Mouse (Mus musculus): ENCODE data around the gene Slc39a11.
A peak's percentile ranks its signal among the peaks of the same experiment; 100 is the strongest.

The Slc39a11 gene

DNA sequence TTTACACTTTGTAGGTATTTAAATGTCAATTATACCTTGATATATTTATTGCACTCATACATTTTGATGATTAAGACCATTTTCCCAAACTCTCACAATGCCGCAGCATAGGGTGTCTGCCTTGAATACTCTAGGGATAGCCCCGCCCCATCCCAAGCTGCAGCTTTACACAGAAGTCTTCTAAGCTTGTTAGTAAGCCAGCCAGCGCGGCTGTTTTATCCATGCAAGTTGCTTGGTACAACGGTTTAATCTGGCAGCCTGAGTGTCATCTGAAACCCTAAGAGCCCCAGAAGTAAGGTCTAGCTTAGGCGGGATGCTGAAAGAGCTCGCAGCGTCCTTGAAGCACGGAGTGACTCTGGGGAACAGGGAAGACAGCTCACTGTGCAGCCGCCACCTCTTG, 238.1 kb downstream of the Slc39a11 start:
- DNase-seq (ENCODE audit: low read depth, low spot score): no peak

DNA sequence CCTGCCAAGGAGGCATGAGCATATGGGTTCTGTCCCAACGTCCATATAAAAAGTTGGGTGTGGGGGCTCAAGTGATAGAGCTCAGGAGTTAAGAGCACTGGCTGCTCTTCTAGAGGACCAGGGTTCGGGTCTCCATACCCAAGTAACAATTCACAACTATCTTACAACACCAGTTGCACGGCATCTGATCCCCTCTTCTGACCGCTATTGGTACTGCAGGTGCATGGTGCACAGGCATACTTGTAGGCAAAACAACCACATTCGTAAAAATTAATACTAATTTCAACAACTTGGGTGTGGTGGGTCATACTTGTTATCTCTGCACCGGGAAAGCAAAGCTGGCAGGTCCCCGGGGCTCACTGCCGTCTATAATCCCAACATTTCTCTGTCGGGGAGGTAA, 240.8 kb downstream of the Slc39a11 start:
- no peak for DNase-seq (ENCODE audit: low read depth, low spot score)

DNA sequence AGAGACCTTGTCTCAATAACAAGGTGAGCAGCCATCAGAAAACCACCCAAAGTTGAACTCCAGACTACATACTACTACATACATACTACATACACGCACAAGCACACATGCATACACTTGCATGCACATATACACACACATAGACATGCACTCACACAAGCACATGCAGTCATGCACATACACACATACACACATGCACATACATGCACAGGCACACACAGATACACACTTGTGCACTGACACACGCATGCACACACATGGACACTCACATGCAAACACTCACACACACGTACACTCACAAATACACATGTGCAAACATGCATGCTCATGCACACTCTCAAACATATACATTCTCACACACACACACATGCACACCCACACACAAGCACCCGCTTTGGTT, 242.4 kb downstream of the Slc39a11 start:
- DNase-seq (ENCODE audit: low read depth, low spot score): no peak

DNA sequence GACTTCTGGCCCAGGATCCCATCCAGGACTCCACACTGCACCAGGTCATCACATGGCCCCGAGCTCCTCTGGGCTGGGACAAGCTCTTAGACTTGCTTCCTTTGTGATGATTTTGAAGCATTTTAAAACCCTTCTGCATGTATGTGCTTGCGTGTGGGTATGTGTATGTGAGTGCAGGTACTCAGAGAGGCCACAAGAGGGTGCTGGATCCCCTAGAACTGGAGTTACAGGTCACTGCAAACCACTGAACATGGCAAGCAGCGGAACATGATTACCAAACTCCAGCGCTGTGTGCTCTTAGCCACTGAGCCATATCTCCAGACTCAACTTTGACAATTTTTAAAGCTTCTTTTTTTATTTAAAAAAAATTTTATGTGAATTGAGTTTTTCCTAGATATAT, 249.0 kb downstream of the Slc39a11 start:
- no peak for DNase-seq (ENCODE audit: low read depth, low spot score)

DNA sequence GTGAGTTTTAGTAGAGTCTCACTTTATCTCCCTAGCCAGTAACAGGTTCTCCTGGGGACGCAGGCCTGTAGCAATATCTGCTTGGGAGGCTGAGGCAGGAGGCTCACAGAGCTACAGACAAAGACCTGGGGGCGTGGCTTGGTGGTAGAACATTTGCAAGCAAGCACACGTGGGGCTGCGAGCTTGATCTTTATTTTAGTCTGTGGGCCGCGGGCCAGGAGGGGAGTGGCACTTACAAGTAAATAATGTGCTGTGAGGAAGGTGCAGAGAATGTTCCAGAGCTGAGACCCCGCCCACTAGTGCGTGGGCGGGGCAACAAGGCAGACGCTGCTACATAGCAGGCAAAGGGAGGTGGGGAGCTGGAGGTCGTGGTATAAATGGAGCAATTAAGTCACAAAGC, 250.3 kb downstream of the Slc39a11 start:
- no peak for DNase-seq (ENCODE audit: low read depth, low spot score)

DNA sequence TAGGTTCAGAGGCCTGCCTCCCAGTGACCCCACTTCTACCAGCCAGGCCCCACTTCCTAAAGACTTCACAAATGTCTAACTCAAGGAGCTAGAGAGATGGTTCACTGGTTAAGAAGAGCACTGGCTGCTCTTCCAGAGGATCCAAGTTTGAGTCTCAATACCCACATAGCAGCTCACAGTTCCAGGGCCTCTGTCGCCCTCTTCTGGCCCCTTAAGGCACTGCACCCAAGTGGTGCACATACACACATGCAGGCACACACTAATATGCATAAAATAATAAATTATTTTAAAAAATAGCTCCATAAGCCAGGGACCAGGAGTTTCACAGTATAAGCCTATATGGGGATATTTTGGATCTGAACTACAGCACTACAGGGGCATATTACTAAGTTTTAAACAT, 252.5 kb downstream of the Slc39a11 start:
- DNase-seq (ENCODE audit: low read depth, low spot score): no peak

DNA sequence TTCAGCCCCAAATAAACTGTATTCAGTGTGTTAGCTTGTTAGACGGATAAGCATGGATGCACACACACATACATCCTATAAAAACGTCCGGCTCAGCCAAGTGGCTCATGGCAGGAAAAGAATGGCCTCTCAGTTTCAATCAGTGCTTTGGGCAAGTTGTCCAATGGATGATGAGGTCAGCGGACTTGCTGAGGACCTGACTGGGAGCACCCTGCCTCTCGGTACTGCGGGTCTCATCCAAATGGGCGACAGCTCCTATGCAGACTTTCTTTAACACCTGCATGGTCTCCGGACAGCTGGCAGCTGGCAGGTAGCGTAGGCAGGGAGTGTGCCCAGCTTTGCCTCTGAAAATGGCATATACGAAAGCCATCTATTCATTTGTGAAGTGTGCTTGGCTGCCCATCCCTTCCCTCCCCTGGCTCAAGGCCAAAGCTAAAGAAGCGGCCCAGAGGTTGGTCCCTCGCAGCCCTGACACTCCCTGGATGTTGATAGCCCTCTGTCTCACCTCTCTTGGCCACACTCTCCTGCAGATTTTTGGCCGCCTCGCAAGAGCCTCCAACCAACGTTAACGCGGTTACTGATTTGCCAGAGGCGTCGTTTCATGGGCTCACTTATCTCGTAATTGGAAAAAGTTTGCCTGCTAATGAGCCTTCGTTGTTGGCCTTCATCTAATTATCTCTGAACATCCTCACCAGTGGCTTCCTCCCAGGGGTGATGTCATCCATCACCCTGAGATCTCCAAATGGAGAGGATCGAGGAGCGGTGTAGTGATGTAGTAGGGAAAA, 256.3 kb downstream of the Slc39a11 start:
- no peak for DNase-seq (ENCODE audit: low read depth, low spot score)

DNA sequence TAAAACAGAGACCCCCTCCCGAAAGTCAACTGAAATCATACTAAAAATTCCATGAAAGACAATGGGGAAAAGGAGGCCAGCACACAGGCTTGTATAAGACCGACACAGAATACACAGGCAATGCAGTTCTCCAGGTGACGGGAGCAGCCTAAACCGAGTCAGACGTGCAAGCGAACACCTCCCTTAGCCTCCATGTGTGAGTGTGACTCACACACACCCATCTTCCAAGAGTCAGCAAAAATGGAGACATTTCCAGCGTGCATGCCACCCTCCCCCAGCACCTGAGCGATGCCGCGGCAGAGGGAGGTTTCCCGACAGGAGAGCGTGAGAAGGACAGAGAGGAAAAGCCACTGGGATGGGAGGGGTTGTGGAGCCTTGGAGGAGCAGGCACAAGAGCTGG, 258.2 kb downstream of the Slc39a11 start:
- DNase-seq (ENCODE audit: low read depth, low spot score): no peak

DNA sequence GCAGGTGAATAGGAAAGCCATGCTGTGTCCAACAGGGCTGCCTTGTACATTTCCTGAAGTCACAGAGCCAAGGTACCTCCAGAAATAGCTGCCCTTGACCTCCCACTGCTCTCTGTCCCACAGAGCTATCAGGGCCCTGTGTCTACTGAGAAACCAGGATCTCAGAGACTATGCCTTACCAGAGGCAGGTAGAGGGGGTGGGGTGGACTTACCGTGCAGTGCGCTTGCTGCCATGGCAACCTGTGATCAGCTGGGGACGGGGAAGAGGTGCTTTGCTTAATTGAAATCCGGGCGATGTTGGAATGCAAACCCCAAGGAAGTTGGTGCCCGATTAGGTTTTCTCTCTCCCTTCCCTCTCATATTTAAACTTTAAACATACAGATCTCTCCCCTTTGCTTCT, 260.2 kb downstream of the Slc39a11 start:
- DNase-seq (ENCODE audit: low read depth, low spot score): peak; percentile 36

DNA sequence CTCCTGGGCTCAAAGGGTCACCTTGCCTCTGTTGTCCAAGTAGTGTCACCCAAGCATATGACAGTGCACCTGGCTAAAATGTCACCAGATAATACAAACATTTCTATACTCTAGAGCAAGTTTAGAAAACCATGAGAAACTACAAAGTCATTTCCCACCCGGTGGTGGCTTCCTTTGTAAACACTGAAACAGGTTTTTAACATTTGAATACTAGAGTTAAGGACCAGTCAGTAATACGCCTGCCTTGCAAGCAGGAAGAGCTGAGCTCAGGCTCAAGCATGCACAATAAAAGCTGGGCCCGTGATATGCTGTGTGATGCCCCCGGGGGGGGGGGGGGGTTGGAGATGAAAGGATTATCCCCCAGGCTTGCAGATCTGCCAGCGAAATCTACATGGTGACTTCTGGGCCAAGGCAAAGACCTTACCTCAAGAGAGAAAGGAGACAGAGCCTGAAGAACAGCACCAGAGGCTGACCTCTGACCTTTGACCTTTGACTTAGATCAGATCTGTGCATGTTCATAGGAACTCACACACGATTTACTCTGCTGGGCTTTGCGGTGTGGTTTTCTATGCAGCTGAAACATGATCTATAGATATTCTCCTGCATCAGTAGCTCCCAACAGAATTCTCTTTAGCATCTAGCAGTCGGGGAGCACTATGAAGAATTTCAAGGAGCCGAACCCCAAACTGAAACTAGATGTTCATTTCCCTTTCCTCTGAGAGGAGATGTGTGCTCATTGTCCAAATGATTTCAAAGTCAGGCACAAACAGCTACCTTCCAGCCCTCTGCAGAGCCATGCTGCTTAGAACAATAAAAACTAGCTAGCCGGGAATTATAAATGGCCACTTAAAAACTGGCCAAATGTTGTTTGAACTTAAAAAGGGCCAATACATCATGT, 267.0 kb downstream of the Slc39a11 start:
- no peak for DNase-seq (ENCODE audit: low read depth, low spot score)

DNA sequence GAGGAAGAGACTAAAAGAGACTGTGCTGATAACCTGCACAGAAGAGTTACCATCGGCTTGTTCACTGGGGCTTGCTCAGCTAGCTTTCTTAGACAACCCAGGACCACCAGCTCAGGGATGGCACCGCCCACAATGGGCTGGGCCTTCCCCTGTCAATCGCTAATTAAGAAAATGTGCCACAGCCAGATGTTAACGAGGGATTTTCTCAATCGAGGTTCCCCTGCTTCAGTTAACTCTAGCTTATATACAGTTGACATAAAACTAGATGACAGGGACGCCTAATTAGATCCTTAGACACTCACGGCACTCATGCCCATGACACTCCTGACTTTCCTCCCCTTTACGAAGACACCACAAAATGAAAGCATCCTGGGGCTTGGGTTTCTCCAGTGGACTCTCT, 268.3 kb downstream of the Slc39a11 start:
- DNase-seq (ENCODE audit: low read depth, low spot score): no peak

DNA sequence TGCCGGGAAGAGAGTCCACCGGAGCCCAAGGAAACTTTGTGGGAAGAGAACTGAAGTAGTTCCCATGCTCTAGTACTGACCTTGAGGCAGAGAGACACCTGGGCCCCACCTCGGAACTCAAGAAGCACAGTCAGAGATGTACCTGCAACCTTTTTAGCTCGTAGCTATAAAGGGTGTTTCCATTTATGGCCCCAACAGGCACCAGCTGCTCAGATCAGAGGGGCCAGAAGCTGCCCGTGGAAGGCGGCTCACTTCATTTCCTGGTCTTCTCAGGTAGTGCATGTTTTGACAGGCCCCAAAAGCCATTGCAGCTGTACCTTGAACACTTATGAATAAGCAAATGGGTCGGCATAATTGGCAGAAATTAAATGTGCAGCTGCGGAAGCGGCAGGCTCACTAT, 271.0 kb downstream of the Slc39a11 start:
- DNase-seq (ENCODE audit: low read depth, low spot score): no peak

DNA sequence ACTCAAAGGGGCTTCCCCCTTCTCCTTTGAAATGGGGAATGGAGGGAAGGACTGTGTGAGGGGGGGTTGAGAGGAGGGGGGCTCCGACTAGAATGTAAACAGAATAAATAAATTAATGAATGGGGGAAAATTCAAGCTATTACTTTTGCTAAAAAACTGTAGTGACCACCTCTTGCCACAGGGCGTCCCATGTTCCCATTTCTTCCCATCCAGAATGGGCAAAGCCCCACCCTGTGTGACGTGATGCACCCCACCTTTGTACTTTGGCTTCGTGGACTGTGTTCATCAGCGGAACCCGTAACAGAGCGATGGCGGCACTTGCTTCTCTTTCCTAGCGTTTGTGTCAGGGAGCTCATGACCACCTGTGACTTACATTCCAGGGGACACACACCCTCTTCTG, 273.8 kb downstream of the Slc39a11 start:
- no peak for DNase-seq (ENCODE audit: low read depth, low spot score)

DNA sequence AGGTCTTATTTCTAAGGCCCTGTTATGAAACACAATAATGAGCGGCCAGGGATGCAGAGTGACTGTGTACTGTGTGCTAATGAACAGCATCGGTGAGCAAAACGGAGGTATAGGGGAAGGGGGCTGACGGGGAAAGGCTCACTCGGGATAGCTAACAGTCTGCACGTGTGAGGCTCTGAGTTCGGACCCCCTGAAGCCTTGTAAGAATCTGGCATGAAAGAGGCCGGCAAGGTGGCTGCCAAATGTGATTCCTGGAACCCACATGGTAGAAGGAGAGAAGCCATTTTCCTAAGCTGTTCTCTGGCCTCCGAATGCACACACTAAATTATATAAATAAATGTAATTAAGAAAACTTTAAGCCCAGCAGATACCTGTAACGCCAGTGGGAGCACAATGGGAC, 276.0 kb downstream of the Slc39a11 start:
- no peak for DNase-seq (ENCODE audit: low read depth, low spot score)

DNA sequence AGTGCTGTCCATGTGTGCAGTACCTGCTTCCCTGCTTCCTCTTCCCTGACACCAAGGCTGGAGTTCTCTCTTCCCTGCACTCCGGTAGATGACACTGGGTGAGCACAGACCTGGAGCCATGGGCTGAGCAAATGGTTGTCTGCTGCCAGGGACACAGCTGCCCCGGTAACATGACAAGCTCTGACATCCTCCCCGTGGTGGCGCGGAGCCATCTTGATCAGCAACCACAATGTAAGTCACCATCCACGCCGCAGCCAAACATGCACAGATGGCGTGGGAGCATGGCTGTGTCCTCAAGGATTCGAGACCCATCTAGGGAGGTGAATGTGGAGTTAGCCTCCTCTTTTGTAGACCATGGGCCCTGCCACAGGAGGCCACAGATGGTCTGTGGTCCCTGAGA, 276.5 kb downstream of the Slc39a11 start:
- DNase-seq (ENCODE audit: low read depth, low spot score): no peak

DNA sequence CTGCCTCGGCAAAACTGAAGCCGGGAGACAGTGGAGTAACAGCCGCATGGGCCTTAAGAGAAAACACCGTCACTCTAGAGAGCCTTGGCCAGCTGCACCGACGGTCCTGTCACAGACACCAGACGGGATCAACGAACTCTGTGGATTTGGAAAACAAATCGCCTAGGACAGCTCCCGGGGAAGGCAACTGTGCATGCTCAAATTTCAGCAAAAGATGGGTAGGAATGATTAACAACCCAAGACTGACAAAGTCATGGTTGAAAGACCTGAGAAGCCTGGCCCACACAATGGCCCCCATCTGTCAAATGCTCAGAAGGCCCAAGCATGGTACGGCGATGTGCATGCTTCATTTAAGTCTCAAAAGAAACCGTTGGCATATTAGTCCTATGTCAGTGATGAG, 281.8 kb downstream of the Slc39a11 start:
- DNase-seq (ENCODE audit: low read depth, low spot score): no peak

DNA sequence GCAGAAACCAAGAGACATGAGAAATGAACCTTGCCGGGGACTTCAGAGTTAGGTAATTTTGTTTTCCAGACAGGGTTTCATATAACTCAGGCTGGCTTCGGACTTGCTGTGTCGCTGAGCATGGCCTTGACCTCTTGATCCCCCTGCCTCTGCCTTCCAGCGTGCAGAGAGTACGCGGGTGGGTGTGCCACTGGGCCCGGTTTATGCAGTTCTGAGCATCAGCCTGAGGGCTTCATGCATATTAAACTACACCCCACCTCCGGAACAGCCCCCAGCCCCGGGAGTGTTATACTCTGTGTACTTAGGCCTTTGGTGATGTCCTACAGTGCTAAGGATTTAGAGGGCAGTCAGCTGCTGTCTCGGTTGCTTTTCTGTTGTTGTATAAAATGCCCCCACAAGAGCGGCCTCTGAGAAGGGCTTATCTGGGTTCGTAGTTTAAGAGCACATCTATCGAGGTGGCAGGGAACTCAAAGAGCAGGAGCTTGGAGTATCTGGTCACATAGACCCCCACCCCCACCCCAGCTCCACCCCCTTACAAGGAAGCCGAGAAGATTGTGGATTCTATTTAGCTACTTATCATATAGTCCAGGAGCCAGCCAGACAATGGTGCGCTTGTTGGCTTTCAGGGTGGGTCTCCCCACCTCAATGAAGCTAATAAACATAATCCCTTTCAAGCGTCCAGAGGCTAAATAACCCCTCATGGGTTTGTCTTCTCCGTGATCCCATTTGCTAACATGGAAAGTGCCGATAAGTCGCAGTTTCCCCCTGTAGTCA, 283.4 kb downstream of the Slc39a11 start:
- DNase-seq (ENCODE audit: low read depth, low spot score): no peak

DNA sequence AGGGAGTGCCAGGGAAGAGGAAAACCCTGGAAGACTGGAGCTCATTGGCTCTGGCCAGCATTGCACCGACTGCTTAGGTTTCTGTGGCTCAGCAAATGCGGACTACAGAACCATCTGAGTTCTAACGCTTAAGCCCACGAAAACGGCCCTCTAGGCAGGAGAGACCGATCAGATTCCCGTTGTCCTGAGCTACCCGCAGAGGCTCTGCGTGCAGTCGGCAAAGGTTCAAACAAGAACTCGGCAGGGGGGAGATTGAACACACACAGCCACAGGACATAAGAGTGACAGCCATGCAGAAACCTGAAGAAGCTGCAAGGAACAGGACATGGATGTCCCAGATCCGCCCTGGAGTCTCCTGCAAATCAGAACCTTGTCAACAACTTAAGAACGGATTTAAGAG, 286.1 kb downstream of the Slc39a11 start:
- DNase-seq (ENCODE audit: low read depth, low spot score): no peak

DNA sequence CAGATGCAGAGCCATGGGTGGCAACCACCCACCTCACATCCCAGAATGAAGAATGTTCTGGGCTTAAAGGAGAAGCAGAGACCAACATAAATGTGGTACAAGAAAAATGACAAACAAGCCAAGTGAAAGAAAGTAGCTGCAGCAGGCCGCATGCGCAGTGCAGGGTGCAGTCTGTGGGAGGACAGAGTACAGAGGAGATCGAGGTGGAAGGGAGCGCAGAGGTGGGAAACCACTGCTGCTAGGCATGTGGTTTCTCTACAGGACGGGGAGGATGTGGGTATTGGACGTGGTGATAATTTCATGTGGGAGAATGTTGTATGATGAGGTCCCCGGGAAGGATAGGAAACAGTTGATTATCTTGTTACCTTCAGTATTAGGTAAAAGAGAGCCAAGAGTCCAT, 287.3 kb downstream of the Slc39a11 start:
- DNase-seq (ENCODE audit: low read depth, low spot score): no peak

DNA sequence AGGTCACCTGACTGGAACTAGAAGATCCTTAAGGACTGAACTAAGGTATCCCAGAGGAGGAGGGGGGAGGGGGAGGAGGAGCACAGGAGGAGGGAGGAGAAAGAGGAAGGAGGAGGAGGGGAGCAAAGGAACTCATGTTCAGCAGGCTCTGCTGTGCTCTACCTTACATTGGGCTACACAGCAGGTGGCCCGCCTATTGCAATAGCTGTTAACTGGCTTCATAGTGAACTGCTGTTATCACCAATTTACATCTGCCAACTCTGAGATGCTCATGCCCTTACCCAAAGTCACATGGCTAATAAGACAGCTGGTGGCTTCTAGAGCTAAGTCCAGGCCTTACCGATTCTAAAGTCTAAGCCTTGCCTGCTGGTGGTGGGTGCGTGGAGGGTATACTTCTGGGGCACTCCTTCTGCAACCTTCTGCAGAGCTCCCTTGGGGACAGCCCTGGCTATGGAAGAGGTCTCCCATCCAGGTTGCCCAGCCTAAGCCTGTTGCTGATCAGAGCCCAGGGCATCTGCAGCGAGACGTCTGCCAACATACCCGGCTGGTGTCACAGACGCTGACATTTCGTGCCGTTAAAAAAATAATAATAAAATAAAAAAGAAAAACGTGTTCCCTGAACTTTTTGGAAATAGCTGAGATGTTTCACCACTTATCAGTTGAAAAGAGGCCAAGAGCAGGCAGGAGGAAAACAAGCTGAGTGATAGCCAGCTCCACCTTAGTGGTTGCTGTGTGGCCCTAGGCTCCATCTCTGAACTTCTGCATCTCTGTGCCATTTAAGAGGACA, 289.6 kb downstream of the Slc39a11 start:
- DNase-seq (ENCODE audit: low read depth, low spot score): no peak

DNA sequence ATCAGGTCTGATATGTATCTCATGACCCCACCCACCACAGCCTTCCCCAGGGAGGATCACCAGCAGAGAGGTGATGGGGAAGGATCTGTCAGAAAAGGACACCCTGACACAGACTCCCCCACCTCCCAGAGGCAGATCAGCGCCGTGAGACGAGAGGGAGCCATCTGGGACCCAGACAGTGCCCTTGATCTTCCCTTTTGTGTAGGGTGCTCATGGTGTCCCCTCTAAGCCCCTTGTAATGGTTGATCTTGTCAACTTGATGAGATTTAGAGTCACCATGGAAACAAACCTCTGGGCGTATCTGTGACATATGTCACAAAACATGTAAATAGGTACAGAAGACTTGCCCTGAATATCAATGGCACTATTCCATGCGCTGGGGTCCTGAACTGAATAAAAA, 293.9 kb downstream of the Slc39a11 start:
- no peak for DNase-seq (ENCODE audit: low read depth, low spot score)

Data from brain, embryonic 18.5 days (tissue).